Mouse (Mus musculus) G1E-ER4 (cell line): ENCODE data around the gene Selenop. TPM values are rescaled to one million over a fixed set of nuclear protein-coding genes. Genes with fewer than 3 reads are reported as not detected.

ENCODE experiments used
- GATA1 ChIP-seq: IDR thresholded peaks from one replicate; pipeline ENCODE4 v1.8.0; 2012; ENCODE audit warnings: low read length, inconsistent platforms
- polyA plus RNA-seq: library from polyadenylated mRNA; stranded (reverse); fragments of >175 nt; gene quantifications from 2 replicates; pipeline ENCODE4 v1.2.3, GENCODE M21; 2012

Gene Selenop
- polyA plus RNA-seq, 1 experiment = not detected

DNA sequence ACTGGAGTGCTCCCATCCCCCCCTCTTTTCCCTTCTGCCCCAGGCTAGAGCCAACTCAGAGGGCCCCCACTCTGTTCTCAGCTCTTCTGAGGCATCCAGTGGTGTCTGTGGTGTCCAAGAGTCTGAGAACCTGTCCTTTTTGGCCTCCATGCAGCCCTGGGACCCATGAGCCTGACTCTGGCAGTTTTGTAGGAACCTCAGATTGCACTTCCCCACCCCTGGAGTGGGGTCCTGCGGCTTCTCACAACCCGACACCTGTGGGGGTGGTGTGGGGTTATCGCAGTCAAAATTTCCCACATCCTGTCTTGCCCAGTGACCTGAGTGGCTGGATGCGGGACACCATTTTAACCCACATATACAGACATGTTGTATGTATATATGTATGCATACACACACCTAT, 4.1 kb upstream of the Selenop start:
- no peak for TF ChIP-seq GATA1

DNA sequence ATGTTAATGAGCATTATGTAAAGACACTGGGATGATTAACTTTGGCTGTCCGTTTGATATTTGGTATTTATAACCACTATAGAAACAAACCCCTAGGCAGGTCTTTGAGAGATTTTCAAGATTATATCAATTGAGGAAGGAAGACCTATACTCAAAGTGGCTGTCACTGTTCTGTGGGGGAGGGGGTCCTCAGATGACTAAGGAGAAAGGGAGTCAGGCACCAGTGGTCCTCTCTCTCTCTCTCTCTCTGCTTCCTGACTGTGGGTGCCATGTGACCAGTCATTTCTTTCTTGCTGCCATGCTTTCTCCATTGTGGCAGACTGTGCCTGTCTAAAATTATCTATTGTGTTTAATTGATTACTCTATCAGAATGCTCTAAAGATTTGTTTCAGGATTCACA, 3.5 kb upstream of the Selenop start:
- no peak for TF ChIP-seq GATA1

DNA sequence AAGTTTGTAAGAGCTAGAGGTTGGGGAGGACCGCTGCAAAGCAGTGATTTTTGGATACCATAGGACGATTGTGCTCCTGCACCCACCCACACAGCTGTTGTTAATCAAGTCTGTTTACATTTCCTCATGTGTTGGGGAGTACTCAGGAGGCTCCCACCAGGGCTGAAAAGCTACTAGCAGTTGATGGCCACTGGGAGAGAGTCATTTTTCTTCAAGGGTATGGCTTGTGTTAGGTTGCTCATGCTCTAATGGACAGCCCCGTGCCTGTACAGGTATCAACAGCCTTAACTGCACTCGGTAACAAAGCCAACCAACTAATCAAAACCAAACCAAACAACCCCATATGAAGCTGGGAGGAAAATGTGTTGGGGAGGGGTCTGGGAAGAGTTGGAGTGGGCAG, 1.1 kb downstream of the Selenop start:
- no peak for TF ChIP-seq GATA1

DNA sequence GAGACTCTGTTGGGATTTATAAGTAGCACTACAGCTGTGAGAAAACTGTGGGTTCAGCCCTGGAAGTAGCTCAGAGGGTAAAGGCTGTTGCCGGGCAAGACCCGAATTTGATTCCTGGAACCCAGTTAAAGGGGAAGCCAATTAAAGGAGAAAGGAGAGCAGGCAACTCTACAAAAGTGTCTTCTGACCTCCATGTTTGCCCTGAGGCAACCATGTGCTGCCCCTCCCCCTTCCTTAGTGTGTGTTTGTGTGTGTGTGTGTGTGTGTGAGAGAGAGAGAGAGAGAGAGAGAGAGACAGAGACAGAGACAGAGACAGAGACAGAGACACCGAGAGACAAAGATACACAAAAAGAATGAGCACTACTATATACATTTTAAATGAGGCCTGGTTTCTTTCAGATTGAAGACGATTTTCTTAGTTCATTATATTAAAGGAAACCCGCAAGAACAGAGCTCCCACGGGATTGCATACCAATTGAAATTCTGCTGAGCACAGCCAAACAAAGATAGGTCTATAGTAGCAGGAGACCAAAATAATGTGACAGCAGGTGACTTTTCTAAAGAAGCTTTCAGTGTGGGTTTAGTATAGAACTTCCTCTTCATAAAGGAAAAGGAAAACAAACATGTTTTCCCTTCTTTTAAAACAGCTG, 1.8 kb downstream of the Selenop start:
- no peak for TF ChIP-seq GATA1

DNA sequence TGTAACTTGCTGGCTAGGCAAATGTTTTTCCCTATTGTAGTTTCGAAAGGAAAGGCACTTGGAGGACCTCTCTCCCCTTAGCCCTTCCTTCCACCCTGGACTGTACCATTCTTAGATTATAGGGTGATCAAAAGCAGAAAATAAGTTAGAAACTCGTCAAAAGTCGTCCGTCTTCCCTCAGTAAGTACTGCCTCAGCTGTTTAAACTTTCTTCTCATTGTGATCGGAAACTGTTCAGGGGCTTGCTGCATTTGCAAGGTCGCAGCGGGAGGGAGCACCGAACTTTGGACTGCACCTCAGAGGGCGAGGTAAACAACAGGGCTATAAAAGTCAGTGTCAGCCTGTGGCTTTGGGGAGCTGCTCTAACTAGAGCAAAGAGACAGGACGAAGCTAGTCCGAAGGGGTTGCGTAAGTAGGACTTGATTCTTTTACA, 2.3 kb downstream of the Selenop start:
- no peak for TF ChIP-seq GATA1

DNA sequence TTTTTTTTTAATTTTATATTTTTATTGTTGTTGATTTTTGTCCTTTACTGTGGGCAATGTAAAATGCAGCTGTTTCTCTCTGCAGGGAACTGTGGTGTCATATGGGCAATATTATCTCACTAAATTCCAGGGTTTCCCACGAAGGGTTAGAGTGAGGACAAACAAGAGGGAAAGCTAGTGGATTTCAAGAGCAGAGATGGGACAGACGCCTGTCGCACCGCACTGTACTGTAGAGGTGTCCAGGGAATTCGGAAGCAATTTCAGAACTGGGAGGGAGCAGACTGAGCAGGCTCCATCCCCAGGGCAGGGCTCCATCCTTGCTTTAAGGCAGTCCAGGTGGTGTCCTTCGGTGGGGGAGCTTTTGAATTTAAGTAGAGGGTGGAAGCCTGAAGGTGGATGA, 2.9 kb downstream of the Selenop start:
- TF ChIP-seq GATA1 = no peak

DNA sequence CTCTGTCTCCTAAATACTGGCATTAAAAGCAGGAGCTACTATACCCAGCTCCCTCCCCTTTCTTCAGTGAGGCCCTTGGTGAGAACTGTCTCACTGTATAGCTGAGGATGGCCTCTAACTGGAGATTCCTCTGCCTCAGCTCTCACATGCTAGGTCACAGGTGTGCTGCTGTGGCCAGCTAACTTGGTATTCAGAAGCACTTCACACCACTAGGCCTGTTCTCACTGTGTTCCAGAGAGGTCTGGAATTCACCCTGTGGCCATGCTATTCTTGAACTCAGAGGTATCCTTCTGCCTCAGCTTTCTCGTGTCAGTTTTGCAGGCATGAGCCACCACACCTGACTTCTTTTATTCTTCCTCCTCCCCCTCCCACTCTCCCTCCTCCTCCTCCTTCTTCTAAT, 4.8 kb downstream of the Selenop start:
- TF ChIP-seq GATA1 = no peak

DNA sequence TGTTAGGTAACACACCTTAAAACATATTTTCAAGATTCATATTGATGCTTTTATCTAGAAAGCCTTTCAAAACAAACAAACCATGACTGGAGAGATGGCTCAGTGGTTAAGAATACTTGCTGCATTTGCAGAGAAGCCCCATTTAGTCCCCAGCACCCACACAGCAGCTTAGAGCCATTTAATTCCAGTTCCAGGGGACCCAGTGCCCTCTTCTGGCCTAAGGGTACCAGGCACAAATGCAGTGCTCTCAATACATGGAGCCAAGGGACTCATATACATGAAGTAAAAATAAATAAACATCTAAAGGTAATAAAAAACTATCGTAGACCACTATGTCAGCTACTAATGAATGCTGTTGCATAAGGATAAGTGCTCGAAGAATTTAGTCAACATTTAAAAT, 9.0 kb downstream of the Selenop start:
- TF ChIP-seq GATA1 = no peak

DNA sequence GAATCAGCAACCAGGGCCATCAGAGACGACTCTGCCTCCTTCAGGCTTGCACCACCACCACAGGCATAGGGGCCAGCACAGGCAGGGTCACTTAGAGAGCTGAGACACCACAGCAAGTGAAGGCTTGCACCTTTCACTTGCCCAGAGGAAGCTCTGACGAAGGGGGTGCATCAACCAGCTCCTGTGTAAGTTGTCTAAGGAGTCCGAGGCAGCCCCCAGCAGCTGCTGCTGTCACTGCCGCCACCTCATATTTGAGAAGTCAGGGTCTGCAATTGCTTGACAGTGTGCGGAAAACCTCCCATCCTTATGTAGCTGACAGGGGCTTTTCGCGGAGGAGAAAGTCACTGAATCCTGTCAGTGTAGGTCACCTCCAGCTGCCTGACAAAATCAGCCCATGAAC, 10.9 kb downstream of the Selenop start:
- TF ChIP-seq GATA1 = no peak

DNA sequence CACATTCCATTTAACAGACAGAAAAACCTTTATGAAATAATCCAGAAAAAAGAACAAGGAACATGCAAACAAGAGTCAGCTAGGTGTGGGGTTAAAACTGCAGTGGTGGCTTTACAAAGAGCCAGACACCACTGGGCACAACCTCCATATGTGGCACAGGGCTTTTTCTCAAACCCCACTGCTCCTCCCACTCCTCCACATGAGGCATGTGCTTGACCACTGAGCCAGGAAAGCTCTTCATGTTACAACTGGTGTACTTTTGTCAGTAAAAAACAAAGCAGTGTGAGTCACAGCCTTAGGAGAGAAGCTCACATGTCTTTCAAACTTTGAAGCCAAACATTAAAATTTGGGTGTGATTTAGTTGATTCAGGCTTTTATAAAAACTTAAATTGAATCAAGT, 12.9 kb downstream of the Selenop start:
- TF ChIP-seq GATA1 = no peak

DNA sequence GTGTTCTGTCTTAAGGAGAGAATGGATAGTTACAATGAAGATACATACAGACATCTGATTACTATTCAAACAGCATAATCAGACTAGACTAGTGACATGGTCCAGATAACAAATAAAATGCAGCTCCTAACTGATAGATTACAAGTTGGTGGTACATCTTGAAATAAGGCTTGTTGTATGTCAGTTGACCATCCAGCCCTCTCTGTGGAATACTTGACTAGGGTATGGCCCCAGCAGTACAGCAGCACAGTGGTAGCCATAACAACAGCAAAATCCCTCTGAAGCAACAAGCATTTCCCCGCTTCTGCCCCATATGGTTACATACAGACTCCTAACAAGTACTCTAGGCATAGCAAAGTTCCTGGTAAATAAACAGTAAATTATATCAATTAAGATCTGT, 13.4 kb downstream of the Selenop start:
- TF ChIP-seq GATA1 = no peak

DNA sequence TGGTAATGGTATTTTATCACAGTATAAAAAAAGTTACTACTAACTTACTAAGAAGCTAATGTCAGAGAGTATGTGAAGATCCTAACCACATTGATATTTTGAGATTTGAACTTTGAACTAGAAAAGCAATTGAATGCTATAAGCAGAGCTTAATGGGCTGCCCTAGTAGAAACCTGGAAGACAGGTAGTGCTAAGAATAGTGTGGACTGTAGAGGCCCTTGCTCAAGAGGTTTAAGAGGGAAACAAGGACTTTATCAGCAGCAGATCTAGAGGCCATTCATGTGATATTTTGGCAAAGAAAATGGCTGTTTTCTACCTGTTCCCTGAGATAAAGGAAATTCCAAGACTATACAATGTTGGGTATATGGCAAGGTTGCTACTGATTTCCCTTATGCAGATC, 17.7 kb downstream of the Selenop start:
- TF ChIP-seq GATA1 = no peak

DNA sequence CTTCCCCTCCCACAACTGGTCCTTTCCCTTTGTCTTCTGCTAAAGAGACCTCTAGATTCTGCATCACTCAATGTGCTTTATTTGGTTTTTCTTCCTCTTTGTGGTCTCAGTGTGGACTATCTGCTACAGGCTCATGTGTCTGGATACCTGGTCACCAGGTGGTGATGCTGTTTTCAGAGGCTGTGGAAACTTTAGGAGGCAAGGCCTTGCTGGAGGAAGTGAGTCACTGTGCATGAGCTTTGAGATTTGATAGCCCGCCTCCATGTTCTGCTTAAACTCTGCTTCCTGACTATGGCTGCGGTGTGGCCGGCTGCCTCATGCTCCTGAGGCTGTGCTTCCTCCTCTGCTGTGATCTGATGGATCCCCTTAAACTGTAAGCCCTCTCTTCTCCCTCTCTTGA, 22.1 kb downstream of the Selenop start:
- TF ChIP-seq GATA1 = no peak

DNA sequence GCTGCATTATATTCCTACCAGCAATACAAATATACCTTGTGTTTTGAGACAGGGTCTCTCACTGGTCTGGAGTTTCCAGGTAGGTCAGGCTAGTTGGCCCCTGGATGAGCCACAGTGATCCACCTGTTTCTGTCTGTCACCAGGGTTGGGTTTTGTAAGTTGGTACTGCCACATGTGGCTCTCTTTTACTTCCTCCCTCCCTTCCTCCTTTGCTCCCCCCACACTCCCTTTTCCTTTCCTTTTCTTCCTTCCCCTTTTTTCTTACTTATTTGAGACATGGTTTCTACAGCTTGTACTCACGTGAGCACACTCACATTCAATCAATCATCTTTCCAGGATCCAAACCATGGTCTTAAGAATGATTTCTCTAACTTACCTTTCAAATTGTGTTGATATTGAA, 25.1 kb downstream of the Selenop start:
- no peak for TF ChIP-seq GATA1

DNA sequence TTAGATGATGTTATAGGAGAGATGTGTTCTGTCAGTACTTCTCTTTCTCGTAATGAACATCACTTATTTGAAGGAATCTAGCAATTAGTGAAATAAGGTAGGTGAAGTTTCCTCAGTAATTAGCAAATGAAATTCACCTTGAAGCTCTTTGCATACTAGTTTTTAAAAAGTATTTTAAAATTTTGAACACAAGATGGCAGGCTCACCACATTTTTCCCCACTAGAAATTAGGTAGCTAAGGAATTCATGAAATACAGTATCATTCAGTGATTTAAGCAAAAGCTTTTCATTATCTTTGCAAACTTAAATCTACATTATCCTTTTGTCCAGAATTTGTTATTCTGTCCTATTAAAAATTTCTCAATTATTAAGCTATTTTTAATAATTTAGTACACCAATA, 27.6 kb downstream of the Selenop start:
- no peak for TF ChIP-seq GATA1

DNA sequence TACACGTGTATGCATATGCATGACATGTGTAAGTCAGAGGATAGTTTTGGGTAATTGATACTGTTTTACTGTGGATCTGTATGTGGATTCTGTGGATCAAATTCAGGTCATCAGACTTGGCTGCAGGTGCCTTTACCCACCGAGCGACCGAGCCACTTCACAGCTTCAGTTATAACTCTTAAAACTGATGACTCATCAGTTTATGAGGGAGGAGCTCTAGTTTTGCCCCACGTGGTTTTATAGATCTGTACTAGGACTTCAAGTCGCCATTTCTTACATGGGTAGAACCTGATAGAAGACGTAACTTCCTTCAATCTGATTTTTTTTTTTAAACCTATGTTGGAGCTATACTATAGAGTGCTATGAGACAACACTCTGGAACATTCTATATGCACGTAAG, 29.3 kb downstream of the Selenop start:
- TF ChIP-seq GATA1 = no peak

DNA sequence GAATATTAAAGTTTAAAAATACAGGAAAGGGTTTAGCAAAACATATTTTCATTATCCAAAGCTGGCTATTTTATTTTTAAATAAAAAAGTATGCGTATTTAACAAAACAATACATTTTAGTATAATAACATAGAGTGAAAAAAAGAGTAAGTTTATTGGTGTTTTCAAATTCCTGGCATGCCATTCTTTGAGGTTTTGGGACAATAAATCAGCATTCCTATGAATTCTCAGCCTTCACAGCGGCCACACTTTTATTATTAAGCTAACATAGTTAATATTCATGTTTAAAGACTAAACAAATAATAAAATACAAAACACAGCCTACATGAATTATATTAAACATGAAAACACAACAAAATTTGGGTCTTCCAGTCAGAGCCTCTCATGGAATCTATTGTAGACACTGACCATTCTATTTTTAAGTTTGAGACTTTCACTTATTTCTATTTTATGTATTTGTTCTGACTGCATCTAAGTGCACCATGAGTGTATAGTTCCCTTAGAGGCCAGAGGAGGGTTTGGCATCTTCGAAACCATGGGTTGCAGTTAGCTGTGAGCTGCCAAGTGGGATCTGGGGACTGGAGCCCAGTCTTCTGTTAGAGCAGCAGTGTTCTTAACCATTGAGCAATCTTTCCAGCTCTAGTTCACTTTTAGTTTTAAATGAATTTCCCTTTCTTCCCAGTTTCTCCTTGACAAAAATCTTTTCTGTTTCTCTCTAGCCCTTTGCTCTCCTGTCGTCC, 32.2 kb downstream of the Selenop start:
- TF ChIP-seq GATA1 = no peak
